Mouse (Mus musculus) olfactory bulb, adult 2 months (tissue): ENCODE measurements around the gene Cby1.

Source experiments
- CTCF ChIP-seq: fragments of 200-500 bp; IDR thresholded peaks from 2 replicates; pipeline ENCODE4 v1.5.1; 2012; ENCODE audit warnings: low read depth, mild to moderate bottlenecking, low read length, moderate library complexity; ENCODE audit not compliant: insufficient read depth
- POLR2A ChIP-seq: fragments of 200-500 bp; IDR thresholded peaks from 2 replicates; pipeline ENCODE4 v1.6.1; 2012; ENCODE audit warnings: mild to moderate bottlenecking, low read depth, low read length, moderate library complexity; ENCODE audit not compliant: insufficient read depth

DNA sequence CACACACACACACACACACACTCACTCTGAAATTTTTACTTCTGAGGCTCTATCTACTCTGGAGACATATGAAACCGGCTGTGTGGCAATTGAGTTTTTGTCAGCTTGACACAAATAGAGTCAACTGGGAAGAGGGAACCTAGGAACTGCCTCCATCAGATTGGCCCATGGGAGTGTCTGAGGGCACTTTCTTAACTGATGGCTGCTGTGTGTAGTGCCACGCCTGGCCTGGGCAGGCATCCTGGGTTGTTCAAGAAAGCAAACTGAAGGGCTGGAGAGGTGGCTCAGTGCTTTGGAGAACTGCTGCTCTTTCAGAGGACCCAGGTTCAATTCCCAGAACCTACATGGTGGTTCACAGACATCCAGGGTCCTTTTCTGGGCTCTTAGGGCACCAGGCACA, 13.5 kb upstream of the Cby1 start:
- TF ChIP-seq CTCF (no peak), POLR2A (no peak)
